In genomic region chr5:146832769-146833448, GRCm38 (mm10) we compare ENCODE assay signal across 8 mouse cellular contexts. TPM values are rescaled to one million over a fixed set of nuclear protein-coding genes. Genes with fewer than 3 reads are reported as not detected.
DNase-seq lines count a peak whose midpoint lies in the region; ATAC-seq and TF ChIP-seq lines count a peak whose summit lies in the region.

Rpl21 (plus strand) TSS chr5:146832890.

- H3K9me3 ChIP-seq in hindbrain, embryonic 13.5 days, result no peaks in the 10 kb centered on the region

- peak within 1 kb of the TSS; percentile 82 for H3K4me2 ChIP-seq in hindbrain, embryonic 13.5 days

- H3K4me1 ChIP-seq in hindbrain, embryonic 13.5 days (replicated peaks), result peaks cover 29% of the 10 kb centered on the region

- H3K9ac ChIP-seq in hindbrain, embryonic 13.5 days, result peak within 1 kb of the TSS; percentile 94

- H3K36me3 ChIP-seq in hindbrain, embryonic 13.5 days, result peaks cover 35% of the 10 kb centered on the region

- POLR2A ChIA-PET in Patski (lab: Charles Lee), result interaction anchor here (0.7 to 2.4 kb wide), 9 partner anchors 8 to 157 kb away, joined by 3 to 27 read pairs (median 4); partner anchors contain the start of genes Rasl11a and Usp12

- in situ Hi-C loops in Patski (cut with MboI; ENCODE audit: low pct_unique_long_range_greater_than_20kb), result no loop called here

- ATAC-seq in Patski, result peak; percentile 97
- ATAC-seq in hindbrain, embryonic 13.5 days (ENCODE audit: low FRiP score), result peak; percentile 99

- H3K27me3 ChIP-seq in Patski, result no peaks in the 10 kb centered on the region
- H3K27me3 ChIP-seq in hindbrain, embryonic 13.5 days, result no peaks in the 10 kb centered on the region

- CTCF ChIA-PET in Patski (lab: Charles Lee), result interaction anchor here (1.4 kb wide), 1 partner anchor 10 kb away, joined by 3 read pairs; no protein-coding TSS in a partner anchor

- under 1% methylated on average over 60 of the region's 60 CpGs for WGBS in hindbrain, embryonic 13.5 days

- H3K27ac ChIP-seq in hindbrain, embryonic 13.5 days, result peak within 1 kb of the TSS; percentile 89

- TF ChIP-seq CTCF in Patski (IDR thresholded peaks at IDR 0.05), result no peak

- no peak for DNase-seq in Patski (ENCODE audit: low read depth, low spot score)
- DNase-seq in cerebellum, postnatal 14 days, result peak; percentile 94 to 97
- DNase-seq in frontal cortex, postnatal 14 days (ENCODE audit: low spot score in 2 of 2), result peak; percentile 90 to 94
- DNase-seq in layer of hippocampus, postnatal 25 days (ENCODE audit: extremely low spot score in 1 of 2, low spot score in 1 of 2), result peak; percentile 87 to 99
- DNase-seq in lung, postnatal 25 days (ENCODE audit: low spot score), result peak; percentile 95
- peak; percentile 90 for DNase-seq in retina, embryonic 14.5 days (ENCODE audit: low spot score)
- peak; percentile 93 for DNase-seq in thymus, postnatal 4 days

- H3K4me3 ChIP-seq in hindbrain, embryonic 13.5 days, result peak within 1 kb of the TSS; percentile 91

RNA-seq across cellular contexts. Expression of gene Rpl21, which starts in this region (rescaled TPM):
- polyA plus RNA-seq in Patski (2021), result 581 TPM
- 378 and 384 TPM in 2 replicates for polyA plus RNA-seq in hindbrain, embryonic 13.5 days (2015; fragmentation: Nextera tagmentation; extraction: Ambion mirVana)
- total RNA-seq in layer of hippocampus, postnatal 25 days (2021), result 100 to 1,000 TPM; 191 to 202 TPM
